Mouse (Mus musculus) lung, embryonic 14.5 days (tissue): ENCODE measurements around the gene Osm. TPM values are rescaled to one million over a fixed set of nuclear protein-coding genes. Genes with fewer than 3 reads are reported as not detected.

ENCODE experiments used
- ATAC-seq: fragments of 200-750 bp; cut with Nextera tagmentation; 2 replicates; pipeline ENCODE4 v1.8.0; 2017; ENCODE audit warnings: mild to moderate bottlenecking, moderate TSS enrichment, moderate library complexity; ENCODE audit not compliant: insufficient read depth
- DNase-seq: peaks from one replicate; pipeline ENCODE4 v3.0.0-alpha.2; 2015
- H3K27ac ChIP-seq: fragments of 300-500 bp; sonication (generic); 2 replicates; pipeline ENCODE4 v1.5.1; 2014; ENCODE audit warnings: low read depth, mild to moderate bottlenecking, moderate library complexity
- H3K27me3 ChIP-seq: fragments of 300-500 bp; sonication (generic); 2 replicates; pipeline ENCODE4 v1.6.1; 2014; ENCODE audit warnings: low read length, control low read depth; ENCODE audit not compliant: insufficient read depth
- H3K36me3 ChIP-seq: fragments of 300-500 bp; sonication (generic); 2 replicates; pipeline ENCODE4 v1.6.1; 2014; ENCODE audit warnings: control low read depth; ENCODE audit not compliant: insufficient read depth
- H3K4me1 ChIP-seq: fragments of 300-500 bp; sonication (generic); 2 replicates; pipeline ENCODE4 v1.6.1; 2014; ENCODE audit warnings: antibody characterized with exemption, control low read depth; ENCODE audit not compliant: insufficient read depth
- H3K4me2 ChIP-seq: fragments of 300-500 bp; sonication (generic); 2 replicates; pipeline ENCODE4 v1.6.1; 2014; ENCODE audit warnings: mild to moderate bottlenecking
- H3K4me3 ChIP-seq: fragments of 300-500 bp; sonication (generic); 2 replicates; pipeline ENCODE4 v1.5.1; 2014; ENCODE audit warnings: low read depth, low read length
- H3K9ac ChIP-seq: fragments of 300-500 bp; sonication (generic); 2 replicates; pipeline ENCODE4 v1.6.1; 2014
- H3K9me3 ChIP-seq: fragments of 300-500 bp; sonication (generic); 2 replicates; pipeline ENCODE4 v1.6.1; 2016; ENCODE audit warnings: low read depth, low read length, control low read depth
- CTCF ChIP-seq: IDR thresholded peaks from 2 replicates; pipeline ENCODE4 v1.5.1; 2016; ENCODE audit warnings: antibody characterized with exemption, low read depth
- WGBS: fragments of 180-500 bp; shearing (Covaris S2); extraction: QIAGEN DNeasy Blood & Tissue Kit; methylation state at CpG from one replicate; pipeline ENCODE4 v1.1.7; 2014; 5-methylcytosine and 5-hydroxymethylcytosine counted together
- polyA plus RNA-seq: library from polyadenylated mRNA; unstranded; fragments of >200 nt; fragmentation: Nextera tagmentation; extraction: Ambion mirVana; gene quantifications from 2 replicates; pipeline ENCODE4 v1.2.1, GENCODE M21; 2014

Gene Osm
- polyA plus RNA-seq, 1 experiment from 2014 or later: not detected

DNA sequence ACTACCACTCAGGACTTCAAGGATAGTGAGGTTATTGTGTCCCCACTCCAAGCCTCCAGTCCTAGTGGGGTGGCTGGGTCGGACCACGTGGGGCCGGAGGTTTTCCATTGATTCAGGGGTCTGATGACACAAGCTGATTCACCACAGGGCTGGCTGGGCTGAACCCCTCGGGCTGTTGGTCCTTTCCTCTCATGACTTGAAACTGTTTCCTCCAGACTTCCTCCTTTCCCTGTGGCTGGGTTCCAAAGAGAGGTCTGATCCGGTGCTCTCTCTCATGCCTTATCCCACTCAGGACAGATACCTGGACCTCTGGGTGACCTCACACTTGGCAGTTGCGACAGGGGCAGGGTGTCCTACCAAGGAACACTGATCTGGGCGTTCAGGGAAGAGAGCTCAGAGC is 3.9 kb downstream of the Osm start:
- DNase-seq: no peak
- no peak overlapping the region for H3K27ac ChIP-seq

DNA sequence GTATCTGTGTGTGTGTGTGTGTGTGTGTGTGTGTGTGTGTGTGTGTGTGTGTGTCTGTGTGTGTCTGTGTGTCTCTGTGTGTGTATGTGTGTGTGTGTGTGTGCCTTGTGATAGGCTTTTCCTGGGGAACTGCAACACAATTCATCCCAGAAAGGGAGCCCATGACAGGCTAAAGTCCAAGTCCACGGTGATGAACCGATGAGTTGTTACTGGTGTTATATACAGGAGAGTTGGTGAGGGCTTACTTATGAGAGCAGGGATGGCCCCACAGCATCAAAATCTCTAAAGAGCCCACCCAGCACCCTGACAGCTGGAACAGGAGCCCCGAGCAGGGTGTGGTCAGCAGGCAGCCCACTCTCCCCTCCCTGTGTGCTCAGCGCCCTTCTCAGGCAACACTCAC is 5.0 kb downstream of the Osm start:
- no peak overlapping the region for H3K4me3 ChIP-seq
- H3K4me1 ChIP-seq: no peaks in the 10 kb centered on the region
- no peak overlapping the region for H3K4me2 ChIP-seq
- H3K9me3 ChIP-seq: no peaks in the 10 kb centered on the region
- H3K27ac ChIP-seq: no peak overlapping the region
- H3K9ac ChIP-seq: no peak overlapping the region
- 67% methylated on average over 4 of the region's 4 CpGs for WGBS
- DNase-seq (no peak), ATAC-seq (no peak)
- no peak for TF ChIP-seq CTCF
- no peaks in the 10 kb centered on the region for H3K36me3 ChIP-seq
- H3K27me3 ChIP-seq: no peaks in the 10 kb centered on the region

More for the DNA sequence above, 3.9 kb downstream of the Osm start:
- TF ChIP-seq CTCF: no peak
- H3K4me3 ChIP-seq: no peak overlapping the region
- no peak overlapping the region for H3K9ac ChIP-seq
- H3K4me1 ChIP-seq: no peaks in the 10 kb centered on the region
- H3K4me2 ChIP-seq: no peak overlapping the region
- WGBS: 63% methylated on average over 7 of the region's 7 CpGs
- H3K36me3 ChIP-seq: no peaks in the 10 kb centered on the region
- no peak for ATAC-seq
- H3K9me3 ChIP-seq: no peaks in the 10 kb centered on the region
- H3K27me3 ChIP-seq: no peaks in the 10 kb centered on the region

GRCm38 (mm10) chr11:4246126-4246525 is 9.9 kb downstream of the Osm start:
- no peak overlapping the region for H3K9ac ChIP-seq
- no peak for TF ChIP-seq CTCF
- no peak overlapping the region for H3K27ac ChIP-seq
- H3K9me3 ChIP-seq: no peaks in the 10 kb centered on the region
- no peaks in the 10 kb centered on the region for H3K4me1 ChIP-seq
- H3K4me3 ChIP-seq: no peak overlapping the region
- H3K4me2 ChIP-seq: no peak overlapping the region
- WGBS: 46% methylated on average over 6 of the region's 6 CpGs
- no peaks in the 10 kb centered on the region for H3K36me3 ChIP-seq
- ATAC-seq (no peak), DNase-seq (no peak)
- H3K27me3 ChIP-seq: no peaks in the 10 kb centered on the region

- Histone ChIP-seq H3K36me3 (no peaks in the 10 kb centered on the region), H3K27ac (no peak overlapping the region), H3K9me3 (no peaks in the 10 kb centered on the region), H3K4me2 (no peak overlapping the region), H3K4me3 (no peak overlapping the region), H3K4me1 (no peaks in the 10 kb centered on the region), H3K9ac (no peak overlapping the region), H3K27me3 (no peaks in the 10 kb centered on the region)
- ATAC-seq (no peak), DNase-seq (no peak)
- TF ChIP-seq CTCF: no peak
- WGBS: 61% methylated on average over 4 of the region's 4 CpGs
Measured at GRCm38 (mm10) chr11:4246623-4247022, 10.4 kb downstream of the Osm start.

GRCm38 (mm10) chr11:4247201-4247959 is 11.2 kb downstream of the Osm start:
- TF ChIP-seq CTCF: no peak
- WGBS: 67% methylated on average over 14 of the region's 14 CpGs
- no peak for ATAC-seq

GRCm38 (mm10) chr11:4249151-4249550 is 12.9 kb downstream of the Osm start:
- TF ChIP-seq CTCF: no peak
- Histone ChIP-seq H3K4me1 (no peaks in the 10 kb centered on the region), H3K9me3 (no peaks in the 10 kb centered on the region), H3K9ac (no peak overlapping the region), H3K4me2 (no peak overlapping the region), H3K4me3 (no peak overlapping the region), H3K36me3 (no peaks in the 10 kb centered on the region), H3K27ac (no peak overlapping the region), H3K27me3 (no peaks in the 10 kb centered on the region)
- whole genome bisulfite sequencing: 97% methylated on average over 3 of the region's 3 CpGs
- no peak for DNase-seq
- ATAC-seq: no peak

More at GRCm38 (mm10) chr11:4247201-4247959, 11.2 kb downstream of the Osm start:
- no peak for DNase-seq
- H3K27ac ChIP-seq: no peak overlapping the region
- H3K27me3 ChIP-seq: no peaks in the 10 kb centered on the region
- no peaks in the 10 kb centered on the region for H3K4me1 ChIP-seq
- H3K4me2 ChIP-seq: no peak overlapping the region
- no peaks in the 10 kb centered on the region for H3K9me3 ChIP-seq
- no peak overlapping the region for H3K9ac ChIP-seq
- no peak overlapping the region for H3K4me3 ChIP-seq
- H3K36me3 ChIP-seq: no peaks in the 10 kb centered on the region

DNA sequence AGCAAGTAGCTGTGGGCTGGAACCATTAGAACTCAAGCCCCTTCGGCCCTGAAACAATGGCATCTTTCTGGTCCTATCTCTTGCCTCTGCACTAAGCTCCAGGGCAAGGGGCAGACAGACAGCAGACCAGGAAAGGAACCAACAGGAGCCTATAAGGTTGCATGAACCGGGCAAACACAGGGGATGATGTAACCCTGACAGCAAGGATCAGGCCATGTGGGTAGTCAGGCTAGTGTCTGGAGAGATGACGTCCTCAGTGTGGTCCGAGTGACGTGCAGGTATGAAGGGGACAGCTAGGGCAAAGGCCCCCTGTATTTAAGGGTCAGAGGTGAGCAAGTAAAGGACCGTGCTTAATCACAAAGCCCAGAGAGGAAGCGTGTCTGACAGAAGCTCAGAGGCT is 14.1 kb downstream of the Osm start:
- no peak for DNase-seq
- Histone ChIP-seq H3K9ac (no peak overlapping the region), H3K4me3 (no peak overlapping the region), H3K27me3 (no peaks in the 10 kb centered on the region), H3K36me3 (no peaks in the 10 kb centered on the region), H3K4me1 (no peaks in the 10 kb centered on the region), H3K27ac (no peak overlapping the region), H3K9me3 (no peaks in the 10 kb centered on the region), H3K4me2 (no peak overlapping the region)
- TF ChIP-seq CTCF: no peak
- no peak for ATAC-seq
- 66% methylated on average over 7 of the region's 7 CpGs for WGBS

DNA sequence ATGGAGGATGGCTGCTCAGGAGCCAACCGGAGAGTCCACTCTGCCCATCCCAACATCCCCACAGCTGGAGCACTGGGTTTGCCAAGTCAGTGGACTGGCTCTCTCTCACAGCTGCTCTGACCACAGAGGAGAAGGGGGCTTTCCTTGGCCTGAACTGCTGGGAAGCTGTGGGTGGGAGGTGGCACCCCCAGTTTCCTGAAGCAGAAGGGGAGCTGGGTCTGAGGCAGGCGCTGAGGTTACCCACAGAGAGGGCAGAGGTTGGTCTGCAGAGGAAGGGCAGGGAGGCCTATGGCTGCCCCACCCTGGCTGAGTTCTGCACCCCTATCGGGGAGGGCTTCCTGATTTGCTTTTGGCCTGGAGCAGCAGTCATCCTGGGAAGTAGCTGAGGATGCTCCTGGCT is 15.2 kb downstream of the Osm start:
- Histone ChIP-seq H3K9me3 (no peaks in the 10 kb centered on the region), H3K4me3 (no peak overlapping the region), H3K4me2 (no peak overlapping the region), H3K27me3 (no peaks in the 10 kb centered on the region), H3K4me1 (no peaks in the 10 kb centered on the region), H3K27ac (no peak overlapping the region), H3K9ac (no peak overlapping the region), H3K36me3 (no peaks in the 10 kb centered on the region)
- WGBS: 72% methylated on average over 3 of the region's 3 CpGs
- no peak for ATAC-seq
- no peak for TF ChIP-seq CTCF
- no peak for DNase-seq
